Mouse (Mus musculus): ENCODE results near the gene Palmd.

Gene Palmd

DNA sequence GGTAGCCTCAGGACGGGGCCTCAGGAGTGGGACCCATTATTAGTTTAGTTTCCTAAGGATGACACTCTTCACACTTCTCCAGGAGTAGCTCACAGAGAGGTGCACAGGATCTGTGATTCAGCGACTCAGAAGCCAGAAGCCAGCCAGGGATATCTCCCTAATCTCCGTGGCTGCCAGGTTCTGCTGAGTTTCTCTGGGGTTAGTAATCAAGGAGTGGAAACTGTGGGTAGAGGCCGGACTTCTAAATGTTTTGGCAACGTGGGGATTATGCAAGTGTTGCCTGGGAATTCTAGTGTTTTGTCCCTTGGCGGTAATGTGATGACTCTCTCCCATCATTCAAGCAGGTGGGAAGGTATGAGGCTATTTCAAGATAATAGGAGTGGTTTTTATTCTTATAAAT, 13.7 kb downstream of the Palmd start:
- no peak for DNase-seq

DNA sequence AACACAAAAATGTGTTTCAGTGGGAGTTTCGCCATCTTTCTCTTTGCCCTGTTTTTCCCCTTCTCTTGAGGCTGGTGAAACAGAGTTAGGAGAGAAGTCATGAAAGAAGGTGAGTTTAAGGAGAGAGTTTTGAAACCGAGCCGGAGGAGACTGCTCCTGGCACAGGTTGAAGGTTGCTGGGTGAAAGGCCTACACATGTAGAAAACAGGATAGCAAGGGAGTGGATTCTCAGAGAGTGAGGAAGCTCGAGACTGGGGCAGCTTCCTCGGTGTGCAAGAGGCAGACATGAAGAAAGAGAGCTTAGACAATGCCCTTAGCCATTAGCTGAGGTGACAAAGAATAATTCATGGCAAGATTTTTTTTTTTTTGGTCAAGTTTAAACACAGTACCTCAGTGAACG, 15.4 kb downstream of the Palmd start:
- DNase-seq, result no peak

DNA sequence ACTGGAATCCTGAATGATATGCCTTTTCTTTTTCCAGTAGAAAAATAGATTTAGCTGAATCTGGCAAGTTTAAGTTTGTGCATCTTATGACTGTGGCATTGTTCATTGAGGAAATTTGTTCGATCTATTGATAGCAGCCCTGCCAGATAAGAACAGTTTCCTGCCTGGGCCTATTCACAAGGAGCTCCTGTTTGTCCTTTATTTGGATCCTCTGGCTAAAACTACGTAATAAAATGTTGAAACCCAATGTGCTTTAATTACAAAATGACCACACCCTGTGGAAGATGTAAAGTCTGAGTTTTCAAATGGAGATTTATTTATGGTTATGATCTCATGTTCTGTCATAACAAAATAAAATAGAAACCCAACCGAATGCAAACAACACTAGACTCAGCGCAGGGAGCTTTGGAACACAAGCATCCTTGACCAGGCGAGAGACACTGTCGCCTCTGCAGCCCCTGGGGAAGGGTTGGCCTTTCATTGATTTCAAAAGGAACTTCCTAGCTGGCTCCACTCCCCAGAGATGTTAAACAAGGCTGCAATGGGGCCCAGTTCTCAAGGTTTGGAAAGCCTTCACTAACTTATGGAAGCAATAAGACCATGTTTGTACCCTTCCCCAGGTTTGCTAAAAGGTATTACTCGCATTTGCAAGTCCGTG, 16.4 kb downstream of the Palmd start:
- no peak for DNase-seq

GRCm38 (mm10) chr3:116951489-116951888, 17.3 kb downstream of the Palmd start:
- no peak for DNase-seq

DNA sequence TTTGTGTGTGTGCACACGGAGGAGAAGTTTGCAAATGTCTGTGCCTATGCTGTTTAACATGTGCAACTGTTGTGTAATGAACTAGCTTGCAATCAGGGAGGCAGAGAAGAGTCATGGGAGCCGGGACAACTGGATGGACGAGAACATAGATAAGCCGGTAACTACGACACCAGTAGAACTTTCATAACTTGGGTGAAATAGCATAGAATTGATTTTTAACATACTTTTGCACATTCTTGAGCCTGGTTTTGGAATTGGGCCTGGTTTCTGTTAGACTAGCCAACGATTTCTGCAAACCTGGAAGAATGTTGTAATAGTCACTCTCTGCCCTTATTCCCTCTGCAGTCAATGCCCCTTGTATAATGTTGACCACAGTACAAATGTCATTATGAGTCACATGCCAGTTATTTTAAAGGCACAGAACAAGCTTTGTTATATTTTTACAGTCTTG, 18.1 kb downstream of the Palmd start:
- no peak for DNase-seq

DNA sequence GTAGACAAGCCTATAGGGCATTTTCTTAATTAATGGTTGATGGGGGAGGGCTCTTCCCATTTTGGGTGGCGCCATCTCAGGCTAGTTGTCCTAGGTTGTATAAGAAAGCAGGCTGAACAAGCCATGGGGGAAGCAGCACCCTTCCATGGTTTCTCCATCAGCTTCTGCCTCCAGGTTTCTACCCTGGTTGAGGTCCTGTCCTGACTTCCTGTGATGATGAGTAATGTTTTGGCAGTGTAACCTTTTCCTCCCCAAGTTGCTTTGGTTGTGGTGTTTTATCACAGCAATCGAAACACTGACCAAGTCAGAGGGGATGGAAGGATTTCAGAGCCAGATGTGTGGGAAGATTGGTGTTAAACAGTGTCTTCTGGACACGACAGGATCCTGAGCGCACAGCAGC, 22.3 kb downstream of the Palmd start:
- no peak for DNase-seq

DNA sequence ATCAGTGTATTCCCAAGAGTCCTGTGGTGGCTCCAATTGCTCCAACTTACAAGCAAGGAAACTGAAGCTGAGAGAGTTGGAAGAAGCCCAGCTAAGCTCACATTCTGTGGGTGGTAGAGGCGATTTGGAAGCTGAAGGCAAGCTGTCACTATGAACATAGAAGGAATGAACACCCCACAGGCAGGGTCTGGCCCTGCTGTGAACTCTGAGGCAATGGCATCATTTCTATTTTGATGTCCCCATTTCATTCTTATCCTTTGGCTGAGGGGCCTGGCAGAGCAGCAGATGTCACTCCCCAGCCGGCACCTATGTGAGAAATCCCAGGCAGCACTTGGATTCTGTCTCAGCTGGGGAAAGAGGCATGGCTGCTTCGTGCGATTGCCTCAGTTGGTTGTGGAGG, 25.4 kb downstream of the Palmd start:
- peak; percentile 8 to 17 for DNase-seq

DNA sequence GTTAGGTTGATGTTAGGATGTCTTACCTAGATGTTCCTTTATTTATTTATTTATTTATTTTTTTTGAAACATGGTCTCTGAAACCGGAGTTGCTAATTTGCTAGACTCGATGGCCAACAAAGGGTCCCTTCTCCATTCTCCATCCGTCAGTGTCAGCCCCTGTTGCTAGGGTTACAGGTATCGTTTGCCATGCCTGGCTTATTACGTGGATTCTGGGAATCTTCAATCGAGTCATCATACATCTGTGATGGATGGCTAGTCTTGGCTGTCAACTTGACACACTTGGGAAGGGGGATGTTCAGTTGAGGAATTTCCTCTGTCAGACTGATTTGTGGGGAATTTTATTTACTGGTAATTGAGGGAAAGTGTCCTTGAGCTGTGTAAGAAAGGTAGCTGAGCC, 26.0 kb downstream of the Palmd start:
- no peak for DNase-seq

DNA sequence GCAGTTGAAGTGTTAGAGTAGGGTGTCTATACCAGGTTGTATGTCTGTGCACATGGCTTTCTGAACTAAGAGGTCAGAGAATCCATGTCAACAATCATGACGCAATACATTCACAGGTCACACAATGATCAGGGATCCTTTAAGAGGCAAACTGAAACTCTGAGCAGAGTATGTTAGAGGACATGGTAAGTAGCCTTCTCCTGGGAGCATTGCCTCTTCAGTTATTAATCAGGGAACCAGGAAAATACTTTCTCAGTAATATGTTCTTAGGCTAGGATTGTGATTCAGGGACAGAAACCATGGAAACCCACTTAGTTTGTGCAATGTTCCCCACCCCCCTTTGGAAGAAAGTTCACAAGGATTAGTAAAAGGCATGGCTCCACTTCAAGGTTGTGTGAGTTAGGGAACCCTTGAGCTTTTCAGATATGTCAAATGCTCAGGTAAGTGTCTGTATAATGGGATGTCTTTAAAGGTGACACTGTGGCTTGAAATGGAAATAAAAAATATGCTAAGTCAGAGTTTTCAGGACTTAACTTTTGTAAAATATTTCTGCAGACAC, 27.1 kb downstream of the Palmd start:
- no peak for DNase-seq

DNA sequence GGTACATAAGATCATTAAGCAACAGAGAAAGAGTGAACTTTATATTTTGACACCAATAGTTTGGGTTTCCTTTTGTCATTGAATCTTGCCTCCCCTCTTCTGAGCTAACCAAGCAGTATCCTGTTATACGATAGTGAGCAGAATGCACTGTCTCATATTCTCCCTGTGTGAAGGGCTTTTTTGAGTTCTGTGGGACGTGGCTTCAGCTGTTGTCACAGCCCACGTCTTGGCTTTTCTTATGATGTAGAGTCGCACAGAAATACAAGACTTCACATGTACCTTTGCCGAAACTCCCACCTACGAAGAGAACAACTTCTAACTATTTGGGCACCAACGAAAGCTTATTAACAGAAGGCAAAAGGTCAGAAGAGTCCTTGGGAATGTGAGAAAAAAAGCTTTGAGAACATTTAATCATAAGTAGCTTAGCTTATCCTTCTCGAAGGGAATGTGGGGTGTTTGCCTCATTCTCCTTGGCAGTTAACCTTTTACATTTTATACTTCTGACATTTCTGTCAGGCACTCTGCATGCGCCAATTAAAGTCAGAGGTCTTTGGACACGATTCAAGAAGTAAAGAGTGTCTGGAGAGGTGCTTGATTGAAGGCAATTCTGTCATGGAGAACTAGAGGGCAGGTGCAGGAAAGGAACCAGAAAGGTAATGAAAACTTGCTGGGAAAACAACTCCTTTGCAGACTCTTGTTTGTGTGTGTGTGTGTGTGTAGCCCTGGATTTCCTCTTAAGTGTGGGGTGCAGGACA, 27.8 kb downstream of the Palmd start:
- no peak for DNase-seq

- no peak for DNase-seq
Observed at GRCm38 (mm10) chr3:116936934-116937691, 31.7 kb downstream of the Palmd start.

DNA sequence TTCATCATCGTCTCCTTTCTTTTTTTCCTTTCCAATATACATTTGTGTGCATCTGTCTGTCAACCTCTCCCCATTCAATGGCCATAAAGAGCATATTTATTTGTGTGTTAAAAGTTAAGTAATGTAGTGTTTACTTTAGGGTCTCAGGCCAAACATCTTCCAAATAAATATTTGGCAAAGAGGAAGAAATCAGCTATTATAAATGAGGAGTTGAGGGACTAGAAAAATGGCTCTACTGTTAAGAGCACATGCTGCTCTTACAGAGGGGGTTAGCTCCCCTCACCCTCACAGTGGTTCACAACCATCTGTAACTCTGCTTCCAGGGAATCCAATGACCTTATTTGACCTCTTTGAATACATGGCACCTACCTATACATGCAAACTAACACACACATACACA, 35.6 kb downstream of the Palmd start:
- no peak for DNase-seq

- no peak for DNase-seq
Observed at GRCm38 (mm10) chr3:116928994-116929393, 39.8 kb downstream of the Palmd start.

- DNase-seq, result no peak
Observed at GRCm38 (mm10) chr3:116923042-116923441, 45.7 kb downstream of the Palmd start.

DNA sequence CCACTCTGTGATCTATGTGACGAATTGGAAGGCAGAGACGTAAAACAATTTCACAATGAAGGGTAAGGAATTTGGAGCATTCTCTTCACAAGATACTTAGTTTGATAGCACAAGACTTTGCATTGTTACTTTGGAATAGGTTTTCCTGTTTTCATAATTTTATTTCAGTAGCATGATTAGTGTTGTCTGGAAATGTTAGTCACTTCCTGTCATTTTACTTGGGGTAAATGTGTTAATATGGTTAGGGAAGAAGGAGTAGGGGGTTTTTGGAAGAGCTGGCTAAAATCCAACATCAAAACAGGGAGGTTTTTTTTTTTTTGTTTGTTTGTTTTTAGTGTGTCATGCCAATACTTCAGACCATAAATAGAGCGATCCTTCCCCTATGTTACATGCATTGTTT, 47.3 kb downstream of the Palmd start:
- DNase-seq, result no peak

DNA sequence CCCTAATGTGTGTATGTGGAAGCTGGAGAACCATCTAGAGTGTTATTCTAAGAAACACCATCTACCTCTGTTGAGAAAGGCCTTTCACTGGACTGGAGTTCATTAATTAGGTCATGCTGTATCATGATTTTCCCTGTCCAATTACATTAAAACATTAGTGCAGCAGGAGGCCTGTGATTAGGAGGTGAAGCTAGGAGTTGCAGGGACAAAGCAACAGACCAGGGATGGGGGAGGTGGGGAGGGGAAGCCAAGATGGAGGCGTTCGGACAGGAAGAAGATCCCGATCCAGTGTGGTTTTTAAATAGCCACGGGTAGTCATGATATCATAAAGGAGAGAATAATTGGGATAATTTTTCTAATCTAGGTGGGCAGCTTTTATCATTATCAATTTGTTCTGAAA, 51.8 kb downstream of the Palmd start:
- no peak for DNase-seq

DNA sequence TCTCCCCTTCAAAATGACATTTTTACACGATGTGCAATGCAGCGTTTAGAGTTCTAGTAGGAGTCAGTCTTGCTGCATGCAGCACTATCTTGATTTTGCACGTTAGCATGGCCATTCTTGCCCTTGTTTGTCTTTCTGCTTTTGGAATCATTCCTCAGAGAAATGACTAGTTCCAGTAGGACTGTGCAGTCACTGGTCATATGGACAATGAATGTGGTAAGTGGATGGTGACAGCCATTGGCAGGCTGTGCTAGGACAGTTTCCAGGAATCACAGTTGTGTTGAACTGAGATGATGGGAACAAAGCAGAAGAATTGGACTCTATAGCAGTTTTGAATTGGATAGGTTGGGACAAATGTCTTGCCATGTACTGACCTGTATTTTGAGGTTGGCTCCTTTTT, 53.9 kb downstream of the Palmd start:
- no peak for DNase-seq

DNA sequence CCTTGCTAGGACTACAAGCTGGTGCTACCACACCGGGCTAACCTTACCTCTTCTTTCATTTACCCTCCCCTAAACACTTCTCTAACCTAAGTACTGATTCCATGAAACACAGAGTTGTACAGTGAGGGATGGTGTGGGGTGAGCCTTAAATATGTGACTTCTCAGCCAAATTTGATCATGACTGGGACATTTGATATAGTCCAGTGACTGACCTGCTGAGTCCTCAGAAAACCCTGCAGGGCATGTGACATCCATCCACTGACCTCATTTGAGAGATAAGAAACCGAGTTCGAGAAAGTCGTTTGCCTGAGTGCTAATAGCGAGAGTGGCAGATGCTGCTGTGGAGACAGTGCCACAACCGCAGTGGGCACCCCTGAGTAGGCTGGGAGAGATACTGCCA, 54.4 kb downstream of the Palmd start:
- DNase-seq, result no peak

DNA sequence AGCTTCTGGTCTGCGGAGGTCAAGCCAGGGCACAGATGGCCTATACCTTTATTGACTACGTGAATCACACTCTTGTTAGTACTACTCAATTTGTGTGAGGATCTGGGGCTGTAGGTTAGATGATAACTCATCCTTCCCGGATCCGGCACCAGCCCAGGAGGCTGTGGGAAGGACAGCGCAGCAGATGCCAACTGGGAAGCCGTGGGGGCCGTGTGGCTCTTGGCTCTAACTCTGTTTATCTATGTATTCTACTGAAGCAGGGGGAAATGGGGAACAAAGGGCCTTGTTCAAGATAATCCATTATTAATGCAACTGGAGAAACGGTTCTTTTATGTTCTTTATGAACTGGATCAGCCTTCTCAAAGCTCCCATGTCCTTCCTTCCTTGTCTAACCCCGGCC, 62.2 kb downstream of the Palmd start:
- no peak for DNase-seq

GRCm38 (mm10) chr3:116905898-116906297, 62.9 kb downstream of the Palmd start:
- DNase-seq, result peak; percentile 14 to 20

GRCm38 (mm10) chr3:116904158-116904557, 64.6 kb downstream of the Palmd start:
- DNase-seq, result peak; percentile 53 to 70

GRCm38 (mm10) chr3:116892872-116893271, 75.9 kb downstream of the Palmd start:
- no peak for DNase-seq

DNA sequence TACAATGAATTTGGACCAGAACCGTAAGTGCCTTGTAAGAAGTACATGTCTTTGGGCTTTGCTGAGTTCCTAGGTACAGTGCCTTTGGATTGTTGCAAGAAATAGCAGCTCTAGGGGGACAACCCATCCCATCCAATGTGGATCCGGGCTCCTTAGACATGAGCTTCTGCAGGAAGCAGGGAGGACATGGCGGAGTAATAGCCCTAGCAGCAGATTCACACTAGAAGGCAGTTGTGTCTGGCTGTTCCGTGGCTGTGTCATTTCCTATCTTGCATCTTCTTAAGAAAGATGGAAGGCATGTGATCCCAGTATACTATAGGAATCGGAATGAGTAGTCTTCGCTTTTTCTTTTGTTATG, 76.6 kb downstream of the Palmd start:
- no peak for DNase-seq

Measured in cerebellum, postnatal 25 days (tissue).